Mouse (Mus musculus) layer of hippocampus, adult 18-20 months (tissue): ENCODE measurements at regions not wholly inside any gene's neighbourhood (a gene's known extent, or its start where the extent isn't known, plus 50 kb on each side); places are given as distances from the start of the nearest gene placed in this dataset.

Source experiments
- DNase-seq, 2 experiments: peaks; one replicate each; pipeline ENCODE4 v3.0.0; 2022; ENCODE audit warnings: low spot score in 2 of 2

GRCm38 (mm10) chr2:174178801-174179200 lies 68.7 kb downstream of the Npepl1 start:
- DNase-seq, result no peak

- DNase-seq, result no peak
These were observed 74.6 kb downstream of the Npepl1 start for GRCm38 (mm10) chr2:174184797-174185196.

GRCm38 (mm10) chr2:174191071-174191470 lies 80.9 kb downstream of the Npepl1 start:
- DNase-seq, result no peak

GRCm38 (mm10) chr2:174191516-174191915 lies 81.4 kb downstream of the Npepl1 start:
- no peak for DNase-seq

- DNase-seq, result no peak
These were observed 81.9 kb downstream of the Npepl1 start for GRCm38 (mm10) chr2:174192026-174192425.

GRCm38 (mm10) chr2:174193506-174193905 lies 83.4 kb downstream of the Npepl1 start:
- DNase-seq, result no peak

- no peak for DNase-seq
These were observed 85.5 kb downstream of the Npepl1 start for GRCm38 (mm10) chr2:174195651-174196050.

- no peak for DNase-seq
These were observed 86.6 kb downstream of the Npepl1 start for GRCm38 (mm10) chr2:174196696-174197215.

- DNase-seq, result no peak
These were observed 86.7 kb upstream of the Gnas start for GRCm38 (mm10) chr2:174197306-174197945.

GRCm38 (mm10) chr2:174198406-174198971 lies 85.6 kb upstream of the Gnas start:
- DNase-seq, result peak; percentile 17 to 30

- DNase-seq, result no peak
These were observed 83.9 kb upstream of the Gnas start for GRCm38 (mm10) chr2:174199961-174200862.

GRCm38 (mm10) chr2:174203412-174203811 lies 80.7 kb upstream of the Gnas start:
- DNase-seq, result no peak

- no peak for DNase-seq
These were observed 72.4 kb upstream of the Gnas start for GRCm38 (mm10) chr2:174211681-174212080.

- no peak for DNase-seq
These were observed 57.5 kb upstream of the Gnas start for GRCm38 (mm10) chr2:174226660-174227059.
